Mouse (Mus musculus): ENCODE results near the gene Prdx4.

- no peak for TF ChIP-seq POLR2A (IDR thresholded peaks at IDR 0.05; ENCODE audit: insufficient read length, low read depth)
- no peak for TF ChIP-seq MAX (IDR thresholded peaks at IDR 0.05; ENCODE audit: low read depth)
- TF ChIP-seq TCF12 (IDR thresholded peaks at IDR 0.05; ENCODE audit: insufficient read depth, poor library complexity, severe bottlenecking), result no peak
- no peak for TF ChIP-seq POLR2AphosphoS2 (IDR thresholded peaks at IDR 0.05; ENCODE audit: insufficient read length, low read depth)
Measured at GRCm38 (mm10) chrX:155340654-155341053, at the start of gene Prdx4.
